8 mouse cellular contexts compared by ENCODE assay signal in genomic region chr16:56524359-56524758, GRCm38 (mm10). TPM values are rescaled to one million over a fixed set of nuclear protein-coding genes. Genes with fewer than 3 reads are reported as not detected.
DNase-seq lines count a peak whose midpoint lies in the region; ATAC-seq and TF ChIP-seq lines count a peak whose summit lies in the region.

No protein-coding gene starts in this region.

- no peak for DNase-seq in gastrocnemius, adult 2 months
- no peak for DNase-seq in gastrocnemius, adult 8-10 months (ENCODE audit: low spot score in 2 of 2)
- peak; percentile 7 for DNase-seq in midbrain, embryonic 14.5 days
- DNase-seq in ZHBTc4 (ENCODE audit: low read depth, low spot score): peak; percentile 58
- no peak for DNase-seq in frontal cortex, postnatal 36 days (ENCODE audit: low spot score in 2 of 2)
- DNase-seq in ovary, postnatal 10 days (ENCODE audit: low spot score): no peak

- no peak overlapping the region for H3K4me3 ChIP-seq in gastrocnemius, adult 2 months
- H3K4me3 ChIP-seq in midbrain, embryonic 14.5 days (replicated peaks; ENCODE audit: low read depth, low read length): no peak overlapping the region
- H3K4me3 ChIP-seq in midbrain, embryonic 15.5 days: no peak overlapping the region

- intact Hi-C loops in gastrocnemius, adult 2 months (cut with DNase I): loop anchor here (5.0 kb wide), 1 partner anchor 37 kb away; no protein-coding TSS in a partner anchor

- H3K27ac ChIP-seq in gastrocnemius, adult 2 months: no peak overlapping the region
- no peak overlapping the region for H3K27ac ChIP-seq in midbrain, embryonic 14.5 days (replicated peaks; ENCODE audit: low read depth, low read length)
- H3K27ac ChIP-seq in midbrain, embryonic 15.5 days: no peak overlapping the region

- no peak overlapping the region for H3K9ac ChIP-seq in midbrain, embryonic 14.5 days (replicated peaks; ENCODE audit: low read length)
- H3K9ac ChIP-seq in midbrain, embryonic 15.5 days: no peak overlapping the region

- no peaks in the 10 kb centered on the region for H3K9me3 ChIP-seq in midbrain, embryonic 14.5 days (ENCODE audit: control insufficient read depth, low read length)
- H3K9me3 ChIP-seq in midbrain, embryonic 15.5 days: no peaks in the 10 kb centered on the region

- H3K4me1 ChIP-seq in midbrain, embryonic 14.5 days (ENCODE audit: control insufficient read depth, insufficient read depth, low read length): no peaks in the 10 kb centered on the region
- no peaks in the 10 kb centered on the region for H3K4me1 ChIP-seq in midbrain, embryonic 15.5 days

- H3K27me3 ChIP-seq in midbrain, embryonic 14.5 days (ENCODE audit: control insufficient read depth, insufficient read depth, low read length): no peaks in the 10 kb centered on the region
- H3K27me3 ChIP-seq in midbrain, embryonic 15.5 days (replicated peaks): no peaks in the 10 kb centered on the region

- TF ChIP-seq CTCF in gastrocnemius, adult 2 months (IDR thresholded peaks at IDR 0.05): peak; percentile 22; the same call in 1 of the 2 replicates

- no peaks in the 10 kb centered on the region for H3K36me3 ChIP-seq in midbrain, embryonic 14.5 days (ENCODE audit: control insufficient read depth, insufficient read depth, low read length)
- H3K36me3 ChIP-seq in midbrain, embryonic 15.5 days (replicated peaks): no peaks in the 10 kb centered on the region

- WGBS in midbrain, embryonic 14.5 days: 46% methylated on average over 8 of the region's 8 CpGs
- 39% methylated on average over 8 of the region's 8 CpGs for WGBS in midbrain, embryonic 15.5 days

- no peak overlapping the region for H3K4me2 ChIP-seq in midbrain, embryonic 14.5 days (ENCODE audit: low read length)
- H3K4me2 ChIP-seq in midbrain, embryonic 15.5 days: no peak overlapping the region

- ATAC-seq in midbrain, embryonic 14.5 days (ENCODE audit: low FRiP score, low TSS enrichment): no peak
- no peak for ATAC-seq in midbrain, embryonic 15.5 days (replicated peaks)
- peak; percentile 82 for ATAC-seq in megakaryocyte-erythroid progenitor cell, adult 5-6 weeks (replicated peaks; ENCODE audit: low FRiP score, low TSS enrichment, poor library complexity, severe bottlenecking)

RNA-seq across cellular contexts. Expression of gene Abi3bp, which starts 46.7 kb away (rescaled TPM):
- total RNA-seq in gastrocnemius, adult 2 months (2021): 10 to 100 TPM in 1 of 2 experiments, 1 to 10 TPM in 1; 9.9 to 23.1 TPM
- 10 to 100 TPM in 1 of 4 experiments, 1 to 10 TPM in 3; 5.2 to 13.6 (median 7.3) TPM for total RNA-seq in gastrocnemius, adult 8-10 months (2022)
- polyA plus RNA-seq in midbrain, embryonic 14.5 days (2014; fragmentation: Nextera tagmentation; extraction: Ambion mirVana): 0.42 and 0.43 TPM in 2 replicates
- polyA plus RNA-seq in midbrain, embryonic 15.5 days (2015; fragmentation: Nextera tagmentation; extraction: Ambion mirVana): 0.35 and 0.36 TPM in 2 replicates
- not detected in 2 replicates for total RNA-seq in megakaryocyte-erythroid progenitor cell, adult 5-6 weeks (2014; fragmentation: Nextera tagmentation)
- total RNA-seq in megakaryocyte-erythroid progenitor cell, adult 5-6 weeks (2017): not detected in 2 replicates

Comparison
In these comparisons a context has a peak if more than half of its experiments do, and no peak if none do; other contexts are left out.
1. DNase-seq: peak in midbrain, embryonic 14.5 days (single experiment) and ZHBTc4 (single experiment); none in gastrocnemius, adult 2 months (single experiment), gastrocnemius, adult 8-10 months (0 of 2), frontal cortex, postnatal 36 days (0 of 2) and ovary, postnatal 10 days (single experiment).
2. RNA of gene Abi3bp, which starts 46.7 kb away (total RNA-seq): 9.9 to 23.1 TPM in gastrocnemius, adult 2 months and 5.2 to 13.6 TPM in gastrocnemius, adult 8-10 months; not detected in megakaryocyte-erythroid progenitor cell, adult 5-6 weeks; every median in the first group is over 4 times any median in the second.